Mouse (Mus musculus): ENCODE measurements around the gene F7. TPM values are rescaled to one million over a fixed set of nuclear protein-coding genes. Genes with fewer than 3 reads are reported as not detected.

Gene F7
- total RNA-seq (2023), result 1 to 10 TPM; 1.6 to 1.9 TPM

GRCm38 (mm10) chr8:13025487-13026224 is at the start of gene F7:
Gene F7 (plus strand): TSS chr8:13026034.

GRCm38 (mm10) chr8:13037015-13037414 is 11.2 kb downstream of the F7 start, which contains the start of gene F10:
Gene F10 (plus strand): TSS chr8:13037308.

GRCm38 (mm10) chr8:13060441-13061150 is 34.8 kb downstream of the F7 start, which contains the start of gene Proz:
Gene Proz (plus strand): TSS chr8:13060914.

Other genes starting within 250 kb of the F7 start
- 10 to 100 TPM; 26.0 to 29.2 TPM for gene Mcf2l, start 152.2 kb upstream of the F7 start, total RNA-seq (2023)
- 10 to 100 TPM; 43.8 to 57.0 TPM for gene F10, start 11.3 kb downstream of the F7 start, total RNA-seq (2023)
- under 1 TPM; 0.11 to 0.13 TPM for gene Proz, start 34.9 kb downstream of the F7 start, total RNA-seq (2023)
- gene Pcid2, start 79.4 kb downstream of the F7 start, total RNA-seq (2023), result 10 to 100 TPM; 23.7 to 24.5 TPM
- gene Cul4a, start 79.6 kb downstream of the F7 start, total RNA-seq (2023), result 10 to 100 TPM; 50.1 to 51.1 TPM
- 100 to 1,000 TPM; 332 to 340 TPM for gene Lamp1, start 133.1 kb downstream of the F7 start, total RNA-seq (2023)
- under 1 TPM; 0.66 to 0.99 TPM for gene Grtp1, start 174.6 kb downstream of the F7 start, total RNA-seq (2023)
- under 1 TPM; 0.75 to 0.99 TPM for gene Adprhl1, start 228.1 kb downstream of the F7 start, total RNA-seq (2023)